Mouse (Mus musculus) spleen, adult 2 months (tissue): ENCODE results near the gene Rasgrp1.

Experiments
- CTCF ChIP-seq: fragments of 200-500 bp; IDR thresholded peaks from 2 replicates; pipeline ENCODE4 v1.5.1; 2011; ENCODE audit warnings: mild to moderate bottlenecking, inconsistent platforms; ENCODE audit not compliant: insufficient read depth, insufficient read length, insufficient replicate concordance; ENCODE audit errors: extremely low read depth
- POLR2A ChIP-seq: fragments of 200-500 bp; IDR thresholded peaks from 2 replicates; pipeline ENCODE4 v1.6.1; 2011; ENCODE audit warnings: low read depth, low read length, inconsistent platforms

DNA sequence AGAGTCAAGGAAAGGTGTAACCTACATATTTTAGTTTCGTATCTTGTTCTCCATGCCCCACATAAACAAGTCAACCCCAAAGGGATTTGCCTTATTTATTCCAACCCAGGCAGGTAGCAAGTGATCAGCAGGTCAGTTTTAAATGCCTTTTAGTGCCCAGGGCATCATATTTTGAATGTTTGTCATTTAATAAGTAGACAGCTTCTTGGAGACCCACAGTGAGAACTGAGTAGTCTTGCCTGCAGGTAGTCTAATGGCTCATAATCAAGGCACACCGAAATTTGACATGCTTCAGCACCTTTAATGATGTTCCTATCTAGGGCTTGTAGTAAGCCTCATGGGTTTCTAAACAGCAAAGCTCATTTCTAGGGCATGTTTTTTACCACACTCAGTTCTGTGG, 21.3 kb upstream of the Rasgrp1 start:
- TF ChIP-seq CTCF (no peak), POLR2A (no peak)
